Mouse (Mus musculus) common myeloid progenitor, adult 5-6 weeks (primary cell): ENCODE data around the gene Hist3h2a. TPM values are rescaled to one million over a fixed set of nuclear protein-coding genes. Genes with fewer than 3 reads are reported as not detected.
"Not testable (repeated sequence)": the region's sequence is repeated elsewhere in the genome, so short reads cannot be mapped to it uniquely, and the experiment has no call there.

ENCODE experiments used
- ATAC-seq: replicated peaks from 2 replicates; pipeline ENCODE4 v1.8.0; 2016; ENCODE audit warnings: low read depth, mild to moderate bottlenecking, moderate TSS enrichment, inconsistent platforms; ENCODE audit not compliant: poor library complexity, severe bottlenecking
- total RNA-seq: library from RNA; stranded (forward); fragments of 200-1000, 187-1606 nt; gene quantifications from 2 replicates; pipeline ENCODE4 v1.2.3, GENCODE M21; 2017

Gene Hist3h2a
- total RNA-seq, 1 experiment from 2014 or later = 229 TPM

DNA sequence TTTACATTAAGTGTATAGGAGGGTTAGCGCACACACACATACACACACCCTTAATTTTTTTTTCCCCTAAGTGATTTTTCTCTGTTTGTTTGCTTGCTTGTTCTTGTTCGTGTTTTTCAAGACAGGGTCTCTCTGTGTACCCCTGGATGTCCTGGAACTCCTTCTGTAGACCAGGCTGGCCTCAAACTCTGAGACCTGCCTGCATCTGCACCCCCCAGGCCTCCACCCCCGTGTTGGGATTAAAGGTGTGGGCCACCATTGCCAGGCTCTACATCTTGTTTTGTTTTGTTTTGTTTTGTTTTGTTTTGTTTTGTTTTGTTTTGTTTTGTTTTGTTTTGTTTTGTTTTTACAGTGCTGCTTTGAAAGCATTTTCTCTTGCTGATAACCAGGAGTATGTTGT, 7.2 kb upstream of the Hist3h2a start:
- ATAC-seq = no peak

GRCm38 (mm10) chr11:58947798-58948528, 6.5 kb upstream of the Hist3h2a start:
- no peak; the same call in 1 of the 2 replicates for ATAC-seq

GRCm38 (mm10) chr11:58948542-58949479, 5.7 kb upstream of the Hist3h2a start, which contains the start of gene Hist3h2ba:
Gene Hist3h2ba, plus strand, starts transcription at chr11:58948920.
- ATAC-seq = peak; percentile 80

DNA sequence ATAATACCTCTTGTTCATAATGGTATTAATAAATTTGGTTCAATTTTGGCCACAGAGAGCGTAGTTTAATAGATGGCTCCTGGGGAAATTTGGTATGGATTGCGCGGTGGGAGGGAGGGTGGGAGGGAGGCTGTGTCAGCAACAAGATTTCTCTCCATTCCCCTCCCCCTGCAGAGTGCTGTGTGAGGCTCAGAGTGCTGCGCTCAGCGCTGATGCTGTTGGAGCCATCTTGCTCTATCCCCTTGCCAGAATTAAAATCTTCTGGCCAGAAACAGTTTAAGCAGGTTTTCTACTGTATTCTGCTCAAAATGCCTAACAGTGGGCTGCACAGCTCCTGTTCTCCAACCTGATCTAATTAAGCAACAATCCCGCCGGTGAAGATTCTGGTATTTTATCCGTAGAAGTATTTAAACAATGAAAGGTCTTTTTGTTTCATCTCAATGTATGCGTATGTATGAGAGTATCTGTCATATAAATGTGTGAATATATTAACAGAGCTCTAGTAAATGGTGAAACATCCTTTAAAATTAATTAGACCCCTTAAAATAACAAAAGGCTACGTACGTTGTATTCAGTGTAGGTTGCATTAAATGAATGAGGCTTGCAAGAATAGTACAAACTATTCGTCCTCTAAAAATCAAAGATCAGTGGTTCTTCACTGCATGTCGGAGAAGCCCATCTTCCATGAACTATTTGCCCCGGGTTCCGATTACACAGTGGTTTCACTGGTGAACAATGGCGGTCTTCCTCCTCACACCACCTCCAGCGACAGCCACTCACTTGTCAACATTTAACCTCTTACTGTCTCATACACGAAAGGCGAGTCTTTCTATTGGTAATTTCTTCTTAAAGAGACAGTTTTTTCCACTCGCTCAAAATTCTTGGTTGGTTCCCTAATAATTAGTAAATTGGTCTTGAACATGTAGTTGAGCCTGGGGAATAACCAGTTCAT, 4.7 kb upstream of the Hist3h2a start:
- no peak for ATAC-seq

GRCm38 (mm10) chr11:58951210-58951609, 3.3 kb upstream of the Hist3h2a start:
- ATAC-seq = no peak

DNA sequence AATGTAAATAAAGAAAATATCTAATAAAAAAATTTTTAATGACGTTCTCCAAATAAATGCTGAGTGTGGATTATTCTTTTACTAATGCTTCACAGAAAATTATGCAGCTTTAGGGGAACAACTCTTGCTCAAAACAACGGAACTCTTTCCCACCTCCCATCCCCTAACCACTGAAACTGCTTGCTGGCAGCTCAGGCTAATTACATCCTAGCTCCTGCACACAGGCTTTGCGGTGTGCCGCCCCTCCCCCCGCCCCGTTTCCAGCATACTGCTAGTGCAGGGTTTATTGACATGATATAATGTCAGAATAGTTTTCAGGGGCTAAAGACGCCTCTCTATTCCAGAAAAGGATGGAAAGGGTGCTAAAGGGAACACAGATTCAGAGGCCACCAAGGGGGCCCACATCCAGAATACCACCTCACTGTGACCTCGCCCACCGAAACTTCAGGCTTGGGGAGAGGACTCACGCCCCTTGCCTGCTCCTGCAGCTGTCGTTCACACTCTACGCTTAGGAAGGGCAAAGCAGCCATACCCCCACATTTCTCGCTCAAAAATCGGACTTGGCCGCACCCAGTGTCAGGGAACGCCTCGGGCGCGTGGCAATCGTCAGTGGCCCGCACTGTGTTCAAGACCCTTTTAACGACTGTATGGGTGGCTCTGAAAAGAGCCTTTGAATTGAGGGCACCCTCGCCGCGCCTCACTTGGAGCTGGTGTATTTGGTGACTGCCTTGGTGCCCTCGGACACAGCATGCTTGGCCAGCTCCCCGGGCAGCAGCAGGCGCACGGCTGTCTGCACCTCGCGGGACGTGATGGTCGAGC, 925 bp upstream of the Hist3h2a start:
- no peak for ATAC-seq

GRCm38 (mm10) chr11:58954170-58954419, 390 bp upstream of the Hist3h2a start:
- not testable (repeated sequence) for ATAC-seq

DNA sequence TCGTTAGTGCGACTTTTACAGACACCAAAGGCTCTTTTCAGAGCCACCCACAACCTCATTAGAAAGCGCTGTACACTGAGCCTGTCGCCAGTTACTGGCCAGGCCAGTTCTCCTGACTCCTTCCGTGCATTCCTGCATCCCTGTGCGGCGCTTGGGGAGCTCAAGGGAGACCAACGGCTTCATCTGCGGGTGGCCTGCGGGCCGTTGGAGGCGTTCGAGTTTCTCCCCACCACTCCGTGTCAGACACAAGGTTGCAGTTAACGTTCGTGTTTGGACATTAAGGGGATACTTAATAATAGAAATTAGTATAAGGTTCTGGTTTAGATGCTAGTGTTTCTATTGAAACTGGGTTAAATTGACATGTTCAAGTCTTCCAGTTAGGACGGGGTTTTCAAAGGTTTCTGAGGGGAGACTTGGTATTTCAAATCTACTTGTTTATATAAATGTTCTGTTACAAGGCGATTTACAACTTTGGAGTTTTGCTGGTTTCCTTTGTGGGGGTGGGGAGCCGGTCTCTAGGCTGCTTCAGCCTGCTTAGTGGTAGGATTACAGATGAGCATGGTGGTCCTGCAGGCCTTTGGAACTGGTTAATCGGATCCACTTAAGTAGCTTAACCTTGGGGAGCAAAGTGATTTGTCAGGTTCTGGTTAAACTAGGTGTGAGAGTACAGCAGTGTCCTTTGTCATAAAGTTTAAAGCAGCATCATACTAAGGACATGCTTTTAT, 820 bp downstream of the Hist3h2a start:
- peak; percentile 15; the same call in 1 of the 2 replicates for ATAC-seq

GRCm38 (mm10) chr11:58955868-58956257, 1.4 kb downstream of the Hist3h2a start:
- ATAC-seq = no peak

GRCm38 (mm10) chr11:58957226-58957914, 2.9 kb downstream of the Hist3h2a start:
- no peak for ATAC-seq

- ATAC-seq = no peak
Measured at GRCm38 (mm10) chr11:58958536-58958935, 4.1 kb downstream of the Hist3h2a start.

- 0 out of 2 replicates have a peak, but pooled peaks have one; percentile 0 for ATAC-seq
Measured at GRCm38 (mm10) chr11:58959186-58959825, 4.8 kb downstream of the Hist3h2a start.

GRCm38 (mm10) chr11:58959921-58960465, 5.5 kb downstream of the Hist3h2a start:
- ATAC-seq = peak; percentile 74

DNA sequence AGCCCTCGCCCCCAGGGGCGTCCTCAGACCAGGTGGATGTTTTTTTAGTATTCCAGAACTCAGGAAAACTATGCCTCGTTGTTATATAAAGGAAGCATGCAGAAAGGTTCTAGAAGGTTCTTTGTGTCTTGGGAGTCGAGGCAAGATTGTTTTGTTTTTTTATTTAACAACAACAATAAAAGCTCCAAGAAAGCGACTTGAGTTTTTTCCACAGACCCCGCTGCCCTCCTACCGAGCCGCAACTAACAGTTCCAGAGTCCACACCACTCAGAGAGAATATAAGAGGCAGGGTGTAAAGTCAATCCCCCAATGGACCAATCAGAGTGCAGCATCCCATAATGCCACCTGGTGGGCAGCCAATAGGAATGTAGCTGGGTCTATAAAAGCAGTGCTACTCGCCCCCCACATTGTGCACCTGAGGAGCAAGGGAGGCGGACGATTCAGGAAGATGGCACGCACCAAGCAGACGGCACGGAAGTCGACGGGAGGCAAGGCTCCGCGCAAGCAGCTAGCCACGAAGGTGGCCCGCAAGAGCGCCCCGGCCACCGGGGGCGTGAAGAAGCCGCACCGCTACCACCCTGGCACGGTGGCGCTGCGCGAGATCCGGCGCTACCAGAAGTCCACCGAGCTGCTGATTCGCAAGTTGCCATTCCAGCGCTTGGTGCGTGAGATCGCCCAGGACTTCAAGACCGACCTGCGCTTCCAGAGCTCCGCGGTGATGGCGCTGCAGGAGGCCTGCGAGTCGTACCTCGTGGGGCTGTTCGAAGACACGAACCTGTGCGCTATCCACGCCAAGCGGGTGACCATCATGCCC, 7.1 kb downstream of the Hist3h2a start:
- no peak for ATAC-seq

DNA sequence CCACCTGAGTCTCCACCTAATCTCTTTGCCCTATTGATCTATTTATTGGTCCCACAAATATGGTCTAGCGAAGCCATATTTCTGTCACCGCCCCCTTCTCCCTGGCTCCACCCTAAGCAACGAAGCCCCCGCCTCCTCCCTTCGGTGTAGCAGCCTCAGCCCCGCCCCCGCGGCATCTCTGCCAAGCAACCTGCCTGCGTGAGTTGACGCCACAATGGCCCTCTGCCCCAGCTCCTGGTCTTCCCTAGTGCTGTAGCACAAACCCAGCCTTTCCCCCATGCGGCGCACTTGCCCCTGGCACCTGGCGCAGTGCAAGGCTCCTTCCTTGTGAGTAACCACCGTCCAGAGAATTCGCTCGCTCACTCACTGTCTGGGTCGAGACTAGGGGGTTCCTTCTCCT, 9.1 kb downstream of the Hist3h2a start:
- ATAC-seq = no peak

DNA sequence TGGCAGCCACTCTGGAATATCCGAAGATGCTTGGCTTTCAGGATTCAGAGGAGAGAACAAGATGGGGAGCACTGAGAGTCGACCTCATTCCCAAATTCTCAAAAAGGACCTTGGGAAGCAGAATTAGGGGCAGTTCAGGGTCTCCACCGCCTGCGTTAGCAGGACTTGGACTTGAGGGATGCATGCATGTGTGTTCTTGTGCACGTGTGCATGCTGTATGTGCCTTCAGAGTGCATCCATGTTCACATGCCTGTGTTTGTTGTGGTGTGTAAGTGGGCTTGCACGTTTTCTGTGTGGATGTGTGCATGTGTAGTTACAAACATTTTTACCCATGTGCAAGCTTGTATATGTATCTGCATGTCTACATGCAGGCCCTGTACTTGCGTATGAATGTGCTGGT, 9.7 kb downstream of the Hist3h2a start:
- ATAC-seq = no peak
